Mouse (Mus musculus) heart, embryonic 13.5 days (tissue): Measurements from ENCODE around the gene Clasp1. TPM values are rescaled to one million over a fixed set of nuclear protein-coding genes. Genes with fewer than 3 reads are reported as not detected.
"Not testable (repeated sequence)": the region's sequence is repeated elsewhere in the genome, so short reads cannot be mapped to it uniquely, and the experiment has no call there.

Experiments used
- ATAC-seq: fragments of 200-750 bp; cut with Nextera tagmentation; 2 replicates; pipeline ENCODE4 v1.8.0; 2017; ENCODE audit warnings: moderate TSS enrichment; ENCODE audit not compliant: insufficient number of reproducible peaks, low FRiP score, low TSS enrichment; ENCODE audit errors: extremely low read depth
- H3K27ac ChIP-seq: fragments of 300-500 bp; sonication (generic); replicated peaks from 2 replicates; pipeline ENCODE4 v1.5.1; 2015; ENCODE audit warnings: moderate library complexity, mild to moderate bottlenecking, inconsistent platforms
- H3K27me3 ChIP-seq: fragments of 300-500 bp; sonication (generic); replicated peaks from 2 replicates; pipeline ENCODE4 v1.6.1; 2015; ENCODE audit warnings: mild to moderate bottlenecking, inconsistent platforms
- H3K36me3 ChIP-seq: fragments of 300-500 bp; sonication (generic); 2 replicates; pipeline ENCODE4 v1.6.1; 2015; ENCODE audit warnings: mild to moderate bottlenecking, inconsistent platforms
- H3K4me1 ChIP-seq: fragments of 300-500 bp; sonication (generic); 2 replicates; pipeline ENCODE4 v1.6.1; 2015; ENCODE audit warnings: inconsistent platforms
- H3K4me2 ChIP-seq: fragments of 300-500 bp; sonication (generic); 2 replicates; pipeline ENCODE4 v1.6.1; 2015; ENCODE audit warnings: inconsistent platforms, mild to moderate bottlenecking, moderate library complexity
- H3K4me3 ChIP-seq: fragments of 300-500 bp; sonication (generic); 2 replicates; pipeline ENCODE4 v1.5.1; 2015; ENCODE audit warnings: moderate library complexity, mild to moderate bottlenecking, inconsistent platforms
- H3K9ac ChIP-seq: fragments of 300-500 bp; sonication (generic); 2 replicates; pipeline ENCODE4 v1.6.1; 2015; ENCODE audit warnings: inconsistent platforms, mild to moderate bottlenecking, moderate library complexity
- H3K9me3 ChIP-seq: fragments of 300-500 bp; sonication (generic); 2 replicates; pipeline ENCODE4 v1.6.1; 2016; ENCODE audit warnings: inconsistent platforms
- WGBS: fragments of 180-500 bp; shearing (Covaris S2); methylation state at CpG from one replicate; pipeline ENCODE4 v1.1.7; 2015; ENCODE audit warnings: mixed read lengths; 5-methylcytosine and 5-hydroxymethylcytosine counted together
- polyA plus RNA-seq: library from polyadenylated mRNA; unstranded; fragments of >200 nt; fragmentation: Nextera tagmentation; extraction: Ambion mirVana; gene quantifications from 2 replicates; pipeline ENCODE4 v1.2.1, GENCODE M21; 2015

The Clasp1 gene
- polyA plus RNA-seq, 1 experiment from 2014 or later: 73.2 TPM

GRCm38 (mm10) chr1:118592933-118593332, 204.1 kb downstream of the Clasp1 start:
- H3K9ac ChIP-seq: no peak overlapping the region
- no peaks in the 10 kb centered on the region for H3K27me3 ChIP-seq
- H3K4me2 ChIP-seq: no peak overlapping the region
- H3K36me3 ChIP-seq: peaks cover 90% of the 10 kb centered on the region
- no peak overlapping the region for H3K4me3 ChIP-seq
- H3K27ac ChIP-seq: peak overlapping the region; percentile 21; the same call in 1 of the 2 replicates
- no peaks in the 10 kb centered on the region for H3K9me3 ChIP-seq
- 68% methylated on average over 4 of the region's 4 CpGs for WGBS
- H3K4me1 ChIP-seq: peaks cover 38% of the 10 kb centered on the region
- no peak for ATAC-seq

GRCm38 (mm10) chr1:118595395-118595794, 206.5 kb downstream of the Clasp1 start:
- Histone ChIP-seq H3K9me3 (no peaks in the 10 kb centered on the region), H3K27ac (no peak overlapping the region), H3K4me1 (peaks cover 33% of the 10 kb centered on the region), H3K9ac (no peak overlapping the region), H3K36me3 (peaks cover 100% of the 10 kb centered on the region), H3K4me2 (no peak overlapping the region), H3K27me3 (no peaks in the 10 kb centered on the region), H3K4me3 (no peak overlapping the region)
- WGBS: 19% methylated on average over 2 of the region's 2 CpGs
- no peak for ATAC-seq

GRCm38 (mm10) chr1:118597475-118598213, 208.8 kb downstream of the Clasp1 start:
- peaks cover 24% of the 10 kb centered on the region for H3K4me1 ChIP-seq
- peaks cover 100% of the 10 kb centered on the region for H3K36me3 ChIP-seq
- ATAC-seq: no peak
- no peaks in the 10 kb centered on the region for H3K9me3 ChIP-seq
- H3K4me2 ChIP-seq: no peak overlapping the region
- no peaks in the 10 kb centered on the region for H3K27me3 ChIP-seq
- no peak overlapping the region for H3K9ac ChIP-seq
- H3K4me3 ChIP-seq: no peak overlapping the region
- WGBS: 86% methylated on average over 2 of the region's 2 CpGs
- H3K27ac ChIP-seq: no peak overlapping the region

- no peak for ATAC-seq
- Histone ChIP-seq H3K36me3 (peaks cover 100% of the 10 kb centered on the region), H3K27ac (no peak overlapping the region)
Measured at GRCm38 (mm10) chr1:118598339-118598738, 209.5 kb downstream of the Clasp1 start.

GRCm38 (mm10) chr1:118613631-118614183, 224.8 kb downstream of the Clasp1 start:
- Histone ChIP-seq H3K4me2 (no peak overlapping the region), H3K4me1 (no peaks in the 10 kb centered on the region), H3K9ac (no peak overlapping the region), H3K36me3 (peaks cover 31% of the 10 kb centered on the region), H3K4me3 (no peak overlapping the region), H3K27me3 (no peaks in the 10 kb centered on the region), H3K9me3 (no peaks in the 10 kb centered on the region), H3K27ac (no peak overlapping the region)
- 80% methylated on average over 3 of the region's 3 CpGs for WGBS
- no peak for ATAC-seq

More at GRCm38 (mm10) chr1:118598339-118598738, 209.5 kb downstream of the Clasp1 start:
- WGBS: 82% methylated on average over 3 of the region's 3 CpGs
- H3K4me1 ChIP-seq: peaks cover 20% of the 10 kb centered on the region
- H3K27me3 ChIP-seq: no peaks in the 10 kb centered on the region
- H3K9ac ChIP-seq: no peak overlapping the region
- H3K4me2 ChIP-seq: no peak overlapping the region
- H3K4me3 ChIP-seq: no peak overlapping the region
- no peaks in the 10 kb centered on the region for H3K9me3 ChIP-seq

- H3K4me1 ChIP-seq, H3K27ac ChIP-seq, H3K4me2 ChIP-seq, ATAC-seq, H3K36me3 ChIP-seq, H3K9ac ChIP-seq, H3K9me3 ChIP-seq, H3K4me3 ChIP-seq: not testable (repeated sequence)
- H3K27me3 ChIP-seq: peaks cover 16% of the 10 kb centered on the region
- 73% methylated on average over 5 of the region's 5 CpGs for WGBS
Measured at GRCm38 (mm10) chr1:118621055-118621454, 232.2 kb downstream of the Clasp1 start.

- Histone ChIP-seq H3K9ac (no peak overlapping the region), H3K9me3 (no peaks in the 10 kb centered on the region), H3K4me1 (peaks cover 12% of the 10 kb centered on the region), H3K27ac (no peak overlapping the region), H3K4me2 (no peak overlapping the region), H3K27me3 (peaks cover 33% of the 10 kb centered on the region), H3K4me3 (no peak overlapping the region), H3K36me3 (no peaks in the 10 kb centered on the region)
- no peak for ATAC-seq
- WGBS: 44% methylated on average over 3 of the region's 3 CpGs
Measured at GRCm38 (mm10) chr1:118622857-118623256, 234.0 kb downstream of the Clasp1 start.

- H3K4me1 ChIP-seq: peaks cover 20% of the 10 kb centered on the region
- no peak overlapping the region for H3K4me2 ChIP-seq
- H3K4me3 ChIP-seq: no peak overlapping the region
- peaks cover 49% of the 10 kb centered on the region for H3K27me3 ChIP-seq
- no peaks in the 10 kb centered on the region for H3K36me3 ChIP-seq
- no peak overlapping the region for H3K9ac ChIP-seq
- no peaks in the 10 kb centered on the region for H3K9me3 ChIP-seq
- ATAC-seq: no peak
- 48% methylated on average over 6 of the region's 6 CpGs for WGBS
- no peak overlapping the region for H3K27ac ChIP-seq
Measured at GRCm38 (mm10) chr1:118625461-118625860, 236.6 kb downstream of the Clasp1 start.

GRCm38 (mm10) chr1:118625921-118626320, 237.1 kb downstream of the Clasp1 start:
- ATAC-seq: no peak

GRCm38 (mm10) chr1:118626452-118626851, 237.6 kb downstream of the Clasp1 start:
- ATAC-seq: no peak
- H3K36me3 ChIP-seq: no peaks in the 10 kb centered on the region
- H3K27ac ChIP-seq: no peak overlapping the region
- H3K9me3 ChIP-seq: no peaks in the 10 kb centered on the region
- H3K9ac ChIP-seq: no peak overlapping the region
- no peak overlapping the region for H3K4me2 ChIP-seq
- peaks cover 20% of the 10 kb centered on the region for H3K4me1 ChIP-seq
- peaks cover 49% of the 10 kb centered on the region for H3K27me3 ChIP-seq
- H3K4me3 ChIP-seq: no peak overlapping the region
- 66% methylated on average over 2 of the region's 2 CpGs for WGBS

More at GRCm38 (mm10) chr1:118625921-118626320, 237.1 kb downstream of the Clasp1 start:
- H3K27ac ChIP-seq: no peak overlapping the region
- peaks cover 49% of the 10 kb centered on the region for H3K27me3 ChIP-seq
- H3K4me3 ChIP-seq: no peak overlapping the region
- H3K4me2 ChIP-seq: no peak overlapping the region
- no peaks in the 10 kb centered on the region for H3K9me3 ChIP-seq
- no peaks in the 10 kb centered on the region for H3K36me3 ChIP-seq
- 43% methylated on average over 2 of the region's 2 CpGs for WGBS
- peaks cover 20% of the 10 kb centered on the region for H3K4me1 ChIP-seq
- no peak overlapping the region for H3K9ac ChIP-seq

GRCm38 (mm10) chr1:118627781-118628464, 239.1 kb downstream of the Clasp1 start, which contains the start of gene Tfcp2l1:
Tfcp2l1 (plus strand) TSS chr1:118627945.
- Histone ChIP-seq H3K4me2 (peak within 1 kb of the TSS; percentile 97), H3K4me3 (peak within 1 kb of the TSS; percentile 70), H3K27me3 (peaks cover 49% of the 10 kb centered on the region), H3K9me3 (no peaks in the 10 kb centered on the region), H3K9ac (peak within 1 kb of the TSS; percentile 79), H3K36me3 (no peaks in the 10 kb centered on the region), H3K4me1 (peaks cover 20% of the 10 kb centered on the region), H3K27ac (no peak within 1 kb of the TSS)
- peak; percentile 76 for ATAC-seq
- under 1% methylated on average over 48 of the region's 48 CpGs for WGBS
